Mouse (Mus musculus): ENCODE data around the gene Kbtbd4. TPM values are rescaled to one million over a fixed set of nuclear protein-coding genes. Genes with fewer than 3 reads are reported as not detected.

The Kbtbd4 gene
- 52.0 and 63.6 TPM in 2 replicates for polyA plus RNA-seq (2016; fragmentation: Nextera tagmentation; extraction: Ambion mirVana)

DNA sequence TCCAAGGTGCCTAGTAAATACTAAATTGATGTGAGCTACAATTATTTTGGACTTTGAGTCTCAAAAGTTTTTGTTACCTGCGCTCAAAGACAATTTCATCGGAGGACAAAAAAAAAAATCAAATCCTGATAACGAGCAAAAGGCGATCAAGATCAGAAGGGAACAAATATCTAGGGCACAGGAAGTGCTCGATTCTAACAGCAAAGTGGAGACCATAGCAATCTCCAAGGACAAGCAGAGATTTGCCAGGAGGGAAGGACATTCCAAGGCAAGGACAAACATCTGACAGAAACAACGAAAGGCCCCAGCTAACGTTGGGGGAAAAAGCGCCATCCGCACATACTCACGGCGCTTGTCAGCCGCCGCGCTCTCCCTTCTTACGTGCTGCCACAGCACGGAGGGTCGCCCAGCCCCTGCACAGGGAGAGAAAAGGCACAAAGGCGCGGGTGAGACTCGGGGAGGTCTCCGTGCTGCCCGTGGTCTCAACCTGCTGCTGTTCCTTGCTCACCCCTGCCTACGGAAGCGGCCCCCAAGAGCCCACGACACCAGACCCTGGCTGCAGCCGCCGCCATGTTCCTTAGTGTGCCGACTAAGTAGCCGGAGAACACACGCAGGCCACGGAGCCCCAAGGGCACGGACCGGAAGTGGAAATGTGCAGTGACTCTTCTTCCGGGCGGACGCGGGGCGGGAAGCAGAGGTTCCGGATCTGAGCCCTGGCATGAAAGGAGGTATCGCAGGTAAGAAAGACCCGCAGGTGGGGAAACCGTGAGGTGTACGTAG is at the start of gene Kbtbd4, which contains the start of gene Ndufs3:
Gene Kbtbd4, plus strand, starts transcription at position 665 of the 780 bp plus-strand sequence.
Gene Ndufs3, minus strand, starts transcription at position 752 of the 780 bp plus-strand sequence.
- Histone ChIP-seq H3K27ac (peak within 1 kb of the TSS; percentile 94), H3K27me3 (ENCODE audit: low read depth, poor library complexity, severe bottlenecking) (no peaks in the 10 kb centered on the region), H3K4me3 (peak within 1 kb of the TSS; percentile 82), H3K4me1 (peaks cover 21% of the 10 kb centered on the region), H3K36me3 (peaks cover 71% of the 10 kb centered on the region), H3K9me3 (replicated peaks) (no peaks in the 10 kb centered on the region)
- peak; percentile 96 for DNase-seq (ENCODE audit: low spot score)
- WGBS: under 1% methylated on average over 43 of the region's 43 CpGs

DNA sequence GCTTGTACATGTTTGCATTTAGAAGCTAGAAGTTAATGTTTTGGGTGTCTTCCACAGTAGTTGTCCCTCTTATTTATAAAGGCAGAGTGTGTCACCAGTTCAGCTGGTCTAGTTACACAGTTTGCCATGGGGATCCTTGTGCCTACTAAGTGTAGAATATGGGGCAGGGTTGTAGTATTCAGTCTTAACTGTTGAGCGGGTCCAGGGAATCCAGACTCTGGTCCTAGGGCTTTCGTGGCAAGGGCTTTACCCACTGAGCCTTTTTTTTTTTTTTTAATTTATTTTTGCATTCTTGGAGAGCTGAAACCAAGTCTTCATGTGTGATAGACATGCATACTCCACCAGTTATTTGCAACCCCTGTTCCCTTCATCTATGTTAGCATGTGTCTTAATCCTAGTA is 43.1 kb upstream of the Kbtbd4 start:
- 98% methylated on average over 2 of the region's 2 CpGs for WGBS
- no peak overlapping the region for H3K27ac ChIP-seq
- no peak for DNase-seq (ENCODE audit: low spot score)
- peaks cover 95% of the 10 kb centered on the region for H3K36me3 ChIP-seq
- H3K27me3 ChIP-seq (ENCODE audit: low read depth, poor library complexity, severe bottlenecking): no peaks in the 10 kb centered on the region
- H3K9me3 ChIP-seq (replicated peaks): no peaks in the 10 kb centered on the region
- H3K4me1 ChIP-seq: no peaks in the 10 kb centered on the region
- H3K4me3 ChIP-seq: no peak overlapping the region

DNA sequence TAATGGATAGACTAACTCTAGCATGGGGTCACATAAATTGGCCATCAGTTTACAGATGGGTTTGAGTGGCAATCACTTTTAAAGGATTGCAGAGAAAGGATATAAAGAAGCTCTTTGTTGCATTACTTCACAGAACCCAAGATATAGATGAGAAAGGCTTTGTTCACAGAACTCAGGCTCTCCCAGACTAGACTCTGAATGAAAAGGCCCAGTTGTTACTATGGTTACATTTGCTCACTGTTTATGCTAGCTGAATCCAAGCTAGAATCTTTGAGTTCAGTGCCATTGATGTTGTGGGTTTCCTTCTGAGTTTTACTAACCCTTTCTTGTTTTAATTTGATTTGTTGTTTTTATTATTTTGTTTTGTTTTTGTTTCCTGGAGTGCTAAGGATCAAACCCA is 40.4 kb upstream of the Kbtbd4 start:
- Histone ChIP-seq H3K4me3 (no peak overlapping the region), H3K4me1 (no peaks in the 10 kb centered on the region), H3K9me3 (replicated peaks) (no peaks in the 10 kb centered on the region), H3K27me3 (ENCODE audit: low read depth, poor library complexity, severe bottlenecking) (no peaks in the 10 kb centered on the region), H3K27ac (no peak overlapping the region), H3K36me3 (peaks cover 91% of the 10 kb centered on the region)
- no peak for DNase-seq (ENCODE audit: low spot score)

DNA sequence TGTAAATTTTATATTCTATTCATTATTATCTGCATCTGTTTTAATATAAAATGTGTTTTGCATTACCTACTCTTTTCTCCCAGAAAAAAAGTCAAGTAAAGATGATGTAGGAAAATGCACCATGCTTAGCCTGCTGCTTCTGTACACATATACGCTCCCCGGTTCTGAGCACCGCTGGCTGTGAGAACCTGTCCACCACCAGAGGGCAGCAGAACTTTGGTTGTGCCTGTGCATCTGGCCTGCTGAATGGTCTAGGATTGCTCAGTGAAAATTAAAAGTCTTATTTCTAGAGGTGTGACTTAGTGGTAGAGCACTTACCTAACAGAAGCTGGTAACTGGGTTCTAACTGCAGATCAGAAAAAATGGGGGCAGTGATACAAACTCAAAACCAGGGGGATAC is 38.0 kb upstream of the Kbtbd4 start:
- Histone ChIP-seq H3K27ac (no peak overlapping the region), H3K36me3 (peaks cover 68% of the 10 kb centered on the region), H3K27me3 (ENCODE audit: low read depth, poor library complexity, severe bottlenecking) (no peaks in the 10 kb centered on the region), H3K4me3 (no peak overlapping the region), H3K9me3 (replicated peaks) (no peaks in the 10 kb centered on the region), H3K4me1 (no peaks in the 10 kb centered on the region)
- WGBS: 49% methylated on average over 3 of the region's 3 CpGs
- DNase-seq (ENCODE audit: low spot score): peak; percentile 85

DNA sequence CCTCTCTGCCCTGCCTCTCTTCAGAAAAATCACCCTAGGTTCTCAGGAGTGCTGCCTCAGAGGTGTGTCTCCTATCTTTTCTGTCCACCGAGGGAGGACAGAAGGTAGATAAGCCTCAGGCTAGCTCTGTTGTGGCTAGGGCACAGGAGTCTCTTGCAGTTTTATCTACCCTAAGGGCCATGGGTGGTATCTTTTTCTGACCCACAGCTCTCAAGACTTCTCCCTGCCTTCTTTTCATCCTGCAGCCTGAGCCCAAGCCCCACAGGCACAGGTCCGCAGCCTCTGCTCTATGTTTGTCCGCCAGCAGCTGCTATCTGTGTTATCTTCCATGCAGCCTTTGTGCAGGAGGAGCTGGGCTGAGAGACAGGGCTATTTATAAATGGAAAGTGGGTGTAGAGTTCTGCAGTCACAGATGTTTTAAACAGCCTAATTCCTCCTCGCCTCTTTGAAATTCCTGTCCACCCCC is 34.4 kb upstream of the Kbtbd4 start:
- no peaks in the 10 kb centered on the region for H3K27me3 ChIP-seq (ENCODE audit: low read depth, poor library complexity, severe bottlenecking)
- peaks cover 31% of the 10 kb centered on the region for H3K36me3 ChIP-seq
- no peak overlapping the region for H3K4me3 ChIP-seq
- H3K27ac ChIP-seq: no peak overlapping the region; the same call in 1 of the 2 replicates
- DNase-seq (ENCODE audit: low spot score): no peak
- no peaks in the 10 kb centered on the region for H3K9me3 ChIP-seq (replicated peaks)
- WGBS: 55% methylated on average over 4 of the region's 4 CpGs
- no peaks in the 10 kb centered on the region for H3K4me1 ChIP-seq

DNA sequence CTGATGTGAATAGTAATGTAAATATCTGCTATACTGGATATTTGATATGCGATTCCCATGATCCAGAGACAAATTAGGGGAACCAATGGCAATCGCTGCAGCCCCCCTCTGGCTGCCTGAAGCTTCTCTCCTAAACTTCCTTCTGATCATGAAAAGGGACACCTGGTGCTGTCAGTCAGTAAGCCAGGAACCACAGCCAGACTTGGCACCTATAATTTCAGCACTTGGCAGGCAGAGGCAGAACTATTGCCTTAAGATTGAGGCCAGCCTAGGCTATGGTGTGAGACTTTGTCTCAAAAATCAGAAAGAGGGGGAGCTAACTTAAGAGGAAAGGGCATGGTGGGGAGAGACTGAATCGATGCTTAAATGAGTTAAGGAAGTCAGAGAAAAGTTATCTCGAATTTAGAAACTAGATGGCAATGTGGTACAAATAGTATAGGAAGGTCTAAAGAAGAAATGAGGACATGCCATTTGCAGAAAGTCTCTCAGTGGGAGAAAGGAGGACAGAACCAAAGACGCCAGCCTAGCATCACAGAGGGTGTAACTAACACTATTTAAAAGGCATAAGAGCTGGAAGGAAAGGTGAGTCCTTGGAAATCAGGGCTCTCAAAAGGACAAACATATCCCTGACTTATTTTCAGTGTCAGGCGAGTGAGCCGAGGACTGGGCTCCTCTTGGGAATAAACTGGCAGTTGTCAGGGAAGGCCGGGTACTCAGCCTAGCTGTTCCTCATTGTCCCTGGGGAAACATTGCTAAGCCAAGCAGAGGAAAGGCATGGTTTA is 33.2 kb upstream of the Kbtbd4 start:
- 76% methylated on average over 8 of the region's 8 CpGs for WGBS
- no peak for DNase-seq (ENCODE audit: low spot score)
- H3K9me3 ChIP-seq (replicated peaks): no peaks in the 10 kb centered on the region

DNA sequence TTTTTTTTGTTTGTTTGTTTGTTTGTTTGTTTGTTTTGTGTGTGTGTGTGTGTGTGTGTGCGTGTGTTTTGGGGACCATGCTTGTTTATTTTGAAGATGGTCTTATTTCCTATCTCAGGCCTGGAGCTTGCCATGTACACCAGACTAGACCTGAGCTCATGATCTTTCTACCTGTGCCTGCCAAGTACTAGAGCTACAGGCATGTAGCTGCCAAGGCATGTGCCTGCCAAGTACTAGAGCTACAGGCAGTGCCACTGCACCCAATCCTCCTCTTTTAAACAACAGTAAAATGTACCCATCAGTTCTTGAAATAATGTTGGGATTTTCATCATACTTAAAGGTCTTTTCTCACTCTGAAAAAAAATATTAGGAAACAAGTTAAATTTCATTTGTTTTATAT is 30.5 kb upstream of the Kbtbd4 start:
- no peak for DNase-seq (ENCODE audit: low spot score)
- Histone ChIP-seq H3K4me1 (no peaks in the 10 kb centered on the region), H3K9me3 (replicated peaks) (no peaks in the 10 kb centered on the region), H3K36me3 (no peaks in the 10 kb centered on the region), H3K4me3 (no peak overlapping the region), H3K27me3 (ENCODE audit: low read depth, poor library complexity, severe bottlenecking) (peaks cover 10% of the 10 kb centered on the region; the same call in 1 of the 2 replicates), H3K27ac (no peak overlapping the region)
- WGBS: 94% methylated on average over 1 of the region's 1 CpGs

More for the DNA sequence above, 33.2 kb upstream of the Kbtbd4 start:
- no peak overlapping the region for H3K27ac ChIP-seq
- H3K27me3 ChIP-seq (ENCODE audit: low read depth, poor library complexity, severe bottlenecking): no peaks in the 10 kb centered on the region
- H3K36me3 ChIP-seq: peaks cover 20% of the 10 kb centered on the region
- H3K4me3 ChIP-seq: no peak overlapping the region
- no peaks in the 10 kb centered on the region for H3K4me1 ChIP-seq

DNA sequence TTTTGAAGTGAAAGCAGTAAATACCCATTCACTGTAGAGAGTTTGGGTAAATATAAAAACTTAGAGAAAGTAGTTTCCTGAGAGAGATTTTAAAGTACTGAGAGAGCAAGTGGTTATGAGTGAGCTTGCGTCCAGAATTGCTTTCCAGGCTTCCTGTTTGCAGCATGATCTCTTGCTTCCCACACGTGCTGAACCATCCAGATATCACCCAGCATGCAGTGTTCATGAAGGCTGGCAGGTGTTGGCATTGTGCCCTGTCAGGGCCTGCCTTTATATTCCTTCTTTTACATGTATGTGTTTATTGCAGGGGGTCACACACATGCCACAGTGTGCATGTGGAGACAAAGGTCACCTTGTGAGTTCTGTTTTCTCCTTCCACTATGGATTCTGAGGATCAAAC is 29.3 kb upstream of the Kbtbd4 start:
- Histone ChIP-seq H3K9me3 (replicated peaks) (no peaks in the 10 kb centered on the region), H3K4me1 (no peaks in the 10 kb centered on the region), H3K36me3 (no peaks in the 10 kb centered on the region), H3K27me3 (ENCODE audit: low read depth, poor library complexity, severe bottlenecking) (peaks cover 22% of the 10 kb centered on the region; the same call in 1 of the 2 replicates), H3K4me3 (no peak overlapping the region), H3K27ac (no peak overlapping the region)
- WGBS: 77% methylated on average over 2 of the region's 2 CpGs
- DNase-seq (ENCODE audit: low spot score): no peak

DNA sequence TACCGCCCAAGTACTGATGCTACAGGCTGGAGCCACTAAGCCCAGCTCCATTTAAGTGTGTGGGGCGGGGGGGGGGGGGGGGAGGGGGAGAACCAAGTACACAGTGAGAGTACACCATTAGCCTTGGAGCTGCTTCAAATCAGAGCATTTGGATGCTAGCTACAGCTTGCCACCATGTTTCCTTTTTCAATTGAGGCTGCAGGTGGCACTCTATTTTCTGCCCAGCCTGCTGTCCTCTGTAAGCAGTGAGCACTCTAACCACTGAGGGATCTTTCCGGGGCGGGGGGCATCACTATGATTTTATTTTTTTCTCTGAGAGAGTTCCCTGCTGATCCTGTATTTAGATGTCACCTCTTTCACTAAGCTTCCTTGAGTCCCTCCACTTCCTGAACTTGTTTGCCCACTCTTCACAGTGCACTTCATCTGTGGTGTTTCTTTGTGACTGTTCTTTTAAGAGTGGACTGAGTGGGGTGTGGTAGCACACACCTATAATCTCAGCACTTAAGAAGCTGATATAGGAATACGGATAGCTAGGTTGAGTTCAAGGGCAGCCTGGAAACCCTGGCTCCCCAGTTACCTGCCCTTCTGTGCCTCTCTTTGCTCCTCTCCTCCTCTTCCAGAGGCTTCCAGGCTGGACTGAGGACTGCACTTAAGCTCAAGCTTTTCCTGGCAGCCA is 26.8 kb upstream of the Kbtbd4 start:
- H3K27me3 ChIP-seq (ENCODE audit: low read depth, poor library complexity, severe bottlenecking): peaks cover 35% of the 10 kb centered on the region
- 65% methylated on average over 5 of the region's 5 CpGs for WGBS
- no peak for DNase-seq (ENCODE audit: low spot score)
- H3K9me3 ChIP-seq (replicated peaks): no peaks in the 10 kb centered on the region
- H3K27ac ChIP-seq: no peak overlapping the region
- no peaks in the 10 kb centered on the region for H3K36me3 ChIP-seq
- H3K4me3 ChIP-seq: no peak overlapping the region
- no peaks in the 10 kb centered on the region for H3K4me1 ChIP-seq

DNA sequence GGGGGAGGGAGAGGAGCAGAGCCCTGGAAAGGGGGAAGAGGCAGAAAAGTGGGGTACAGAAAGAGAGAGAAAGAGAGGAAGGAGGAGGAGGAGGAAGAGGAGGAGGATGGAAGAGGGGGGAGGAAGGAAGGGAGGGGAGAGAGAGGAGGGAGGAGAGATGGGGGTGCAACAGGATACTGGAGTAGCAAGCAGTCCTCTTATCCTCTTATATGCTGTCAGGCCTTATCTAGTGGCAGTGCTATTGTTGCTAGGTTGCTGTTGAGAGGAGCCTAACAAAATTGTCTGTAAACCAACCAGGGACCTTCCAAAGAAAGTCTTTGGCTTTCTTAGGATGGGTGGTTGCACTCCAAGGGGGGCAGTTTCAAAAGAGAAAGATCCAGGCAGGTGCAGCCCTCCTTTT is 25.1 kb upstream of the Kbtbd4 start:
- Histone ChIP-seq H3K9me3 (replicated peaks) (no peaks in the 10 kb centered on the region), H3K36me3 (no peaks in the 10 kb centered on the region), H3K4me1 (no peaks in the 10 kb centered on the region), H3K27me3 (ENCODE audit: low read depth, poor library complexity, severe bottlenecking) (peaks cover 49% of the 10 kb centered on the region), H3K27ac (no peak overlapping the region), H3K4me3 (no peak overlapping the region)
- no peak for DNase-seq (ENCODE audit: low spot score)

DNA sequence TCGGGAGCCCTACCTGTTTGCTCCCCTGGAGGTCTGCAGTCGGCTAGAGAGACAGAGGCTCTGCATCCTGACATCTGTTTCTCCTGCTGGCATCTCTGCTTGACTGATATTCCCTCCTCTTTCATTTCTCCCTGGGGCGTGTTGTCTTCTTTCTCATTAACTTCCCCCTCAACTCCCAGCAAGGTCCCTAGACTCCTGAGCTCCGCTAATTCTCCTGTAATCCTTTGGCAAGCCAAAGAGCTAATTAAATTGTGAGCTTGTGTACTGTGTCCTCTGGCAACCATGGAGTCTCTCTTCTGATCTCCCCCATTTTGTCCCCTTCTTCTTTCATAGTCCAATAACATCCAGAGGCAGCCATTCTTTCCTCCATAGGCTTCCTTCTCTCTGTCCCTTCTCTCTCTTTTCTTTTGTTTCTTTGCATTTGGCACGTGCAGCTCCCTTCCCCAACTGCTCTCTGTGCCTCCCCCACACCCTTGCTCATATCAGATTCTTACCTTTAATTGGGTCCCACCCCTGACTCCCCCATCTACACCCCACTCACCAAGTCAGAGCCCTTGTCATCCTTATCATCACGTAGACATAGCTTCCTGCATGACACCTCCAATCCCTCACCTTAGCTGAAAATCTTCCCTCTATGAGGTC is 24.3 kb upstream of the Kbtbd4 start:
- no peak overlapping the region for H3K27ac ChIP-seq
- WGBS: 36% methylated on average over 6 of the region's 6 CpGs
- H3K27me3 ChIP-seq (ENCODE audit: low read depth, poor library complexity, severe bottlenecking): peaks cover 58% of the 10 kb centered on the region
- H3K4me3 ChIP-seq: no peak overlapping the region
- no peaks in the 10 kb centered on the region for H3K36me3 ChIP-seq
- no peaks in the 10 kb centered on the region for H3K9me3 ChIP-seq (replicated peaks)
- peaks cover 8% of the 10 kb centered on the region for H3K4me1 ChIP-seq
- DNase-seq (ENCODE audit: low spot score): no peak

DNA sequence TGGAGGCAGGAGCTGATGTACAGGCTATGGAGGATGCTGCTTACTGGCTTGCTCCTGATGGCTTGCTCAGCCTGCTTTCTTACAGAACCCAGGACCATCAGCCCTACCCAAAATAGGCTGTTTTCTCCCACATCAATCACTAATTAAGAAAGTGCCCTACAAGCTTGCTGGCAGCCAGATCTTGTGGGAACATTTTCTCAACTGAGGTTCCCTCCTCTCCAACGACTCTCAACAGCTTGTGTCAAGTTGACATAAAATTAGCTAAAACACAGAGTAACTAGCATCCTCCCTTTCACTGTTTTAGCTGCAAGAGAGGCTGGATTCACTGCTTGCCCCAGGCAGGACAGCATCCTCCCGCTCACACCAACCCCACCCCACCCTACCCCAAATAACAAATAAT is 22.7 kb upstream of the Kbtbd4 start:
- Histone ChIP-seq H3K27me3 (ENCODE audit: low read depth, poor library complexity, severe bottlenecking) (peaks cover 73% of the 10 kb centered on the region), H3K9me3 (replicated peaks) (no peaks in the 10 kb centered on the region), H3K36me3 (no peaks in the 10 kb centered on the region), H3K27ac (no peak overlapping the region), H3K4me1 (peaks cover 17% of the 10 kb centered on the region), H3K4me3 (no peak overlapping the region)
- 75% methylated on average over 2 of the region's 2 CpGs for WGBS
- no peak for DNase-seq (ENCODE audit: low spot score)

Data from limb, embryonic 10.5 days (tissue).